Mouse (Mus musculus) lung, postnatal 0 days (tissue): ENCODE results near the gene Lrcol1.

Experiments used
- CTCF ChIP-seq: IDR thresholded peaks from 2 replicates; pipeline ENCODE4 v1.5.1; 2016; ENCODE audit warnings: antibody characterized with exemption, mild to moderate bottlenecking
- EP300 ChIP-seq: IDR thresholded peaks from 2 replicates; pipeline ENCODE4 v1.6.1; 2016; ENCODE audit warnings: antibody characterized with exemption, mild to moderate bottlenecking, control low read depth

DNA sequence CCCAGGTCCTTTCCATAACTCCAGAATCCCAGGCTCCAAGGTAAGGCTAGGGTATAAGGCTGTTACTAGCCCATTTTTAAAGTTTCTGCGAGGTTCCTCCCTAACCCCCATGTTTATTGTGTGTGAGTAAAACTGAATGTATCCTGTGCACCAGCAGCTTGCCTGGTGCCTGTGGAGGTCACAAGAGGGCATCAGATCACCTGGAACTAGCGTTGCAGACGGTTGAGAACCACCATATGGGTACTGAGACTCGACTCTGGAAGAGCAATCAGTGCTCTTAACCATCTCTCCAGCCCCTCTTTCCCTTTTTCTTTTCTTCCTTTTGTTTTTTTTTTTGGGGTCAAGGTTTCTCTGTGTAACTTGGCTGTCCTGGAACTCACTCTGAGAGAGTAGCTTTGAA is 35.3 kb downstream of the Lrcol1 start:
- TF ChIP-seq CTCF (no peak), EP300 (no peak)
